Mouse (Mus musculus) testis, adult 2 months (tissue): Measurements from ENCODE around the gene Pi4k2a.

Source experiments
- CTCF ChIP-seq: fragments of 200-500 bp; IDR thresholded peaks from 2 replicates; pipeline ENCODE4 v1.5.1; 2012; ENCODE audit warnings: low read depth, mild to moderate bottlenecking, inconsistent platforms, low read length, moderate library complexity; ENCODE audit not compliant: control insufficient read depth, insufficient read depth, insufficient replicate concordance
- POLR2A ChIP-seq: fragments of 200-500 bp; IDR thresholded peaks from 2 replicates; pipeline ENCODE4 v1.6.1; 2012; ENCODE audit warnings: low read depth, mild to moderate bottlenecking, inconsistent platforms, low read length, moderate library complexity; ENCODE audit not compliant: control insufficient read depth

GRCm38 (mm10) chr19:42099406-42099805 is 9.1 kb downstream of the Pi4k2a start:
- no peak for TF ChIP-seq CTCF
- TF ChIP-seq POLR2A, result no peak
